Mouse (Mus musculus) cerebellum, adult (tissue): Measurements from ENCODE around the gene Slc25a11.

Source experiments
- ATAC-seq: cut with Nextera tagmentation; 2 replicates; pipeline ENCODE4 v1.9.2; 2017; ENCODE audit warnings: mild to moderate bottlenecking, moderate library complexity, mixed read lengths; ENCODE audit not compliant: insufficient number of reproducible peaks, low FRiP score, low TSS enrichment

Slc25a11 gene

DNA sequence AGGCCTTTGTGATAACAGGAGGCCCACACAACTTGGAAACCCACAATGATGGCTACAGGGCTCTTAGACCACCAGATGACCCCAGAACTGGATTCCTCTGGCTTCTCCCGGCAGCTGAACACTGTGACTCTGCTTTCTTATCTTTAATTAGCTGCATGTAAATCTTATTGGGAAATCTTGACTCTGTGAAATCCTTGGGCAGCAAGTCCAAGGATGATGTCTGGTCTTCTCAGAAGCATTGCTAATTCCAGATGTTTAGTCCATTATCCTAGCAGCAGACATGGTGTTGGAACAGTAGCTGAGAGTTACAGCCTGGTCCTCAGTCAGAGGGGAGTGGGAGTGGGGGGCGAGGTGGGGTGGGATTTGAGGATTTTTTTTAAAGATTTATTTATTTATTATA lies 18.8 kb downstream of the Slc25a11 start:
- ATAC-seq, result no peak

DNA sequence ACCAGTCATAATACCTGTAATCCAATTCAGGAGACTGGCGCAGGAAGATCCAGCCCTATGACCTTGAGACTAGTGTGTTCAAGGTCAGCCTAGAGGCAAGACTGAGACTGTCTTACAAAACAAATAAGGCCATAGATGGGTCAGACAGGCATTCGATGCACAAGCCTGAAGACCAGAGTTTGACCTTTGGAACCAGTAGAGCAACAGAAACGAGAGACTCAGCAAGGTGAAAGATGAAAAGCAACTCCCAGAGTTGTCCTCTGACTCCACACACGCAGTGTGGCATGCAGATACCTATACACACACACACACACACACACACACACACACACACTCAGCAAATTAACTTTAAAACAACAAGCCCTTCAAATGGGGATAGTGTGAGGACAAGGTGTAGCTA lies 20.4 kb downstream of the Slc25a11 start:
- ATAC-seq, result no peak

DNA sequence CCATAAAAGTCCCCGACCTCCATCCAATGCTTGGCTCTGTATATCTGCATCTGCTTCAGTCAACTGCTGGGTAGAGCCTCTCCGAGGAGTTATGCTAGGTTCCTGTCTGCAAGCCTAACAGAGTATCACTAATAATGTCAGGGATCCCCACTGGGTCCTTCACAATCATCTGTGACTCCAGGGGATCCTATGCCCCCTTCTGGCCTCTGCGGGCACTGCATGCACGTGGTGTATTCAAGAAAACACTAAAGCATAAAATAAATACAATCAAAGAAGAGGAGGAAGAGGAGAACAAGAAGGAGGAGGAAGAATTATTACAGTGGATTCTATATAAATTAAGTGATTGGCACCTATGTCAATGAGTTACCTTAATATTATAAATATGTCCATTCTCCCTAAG lies 21.8 kb downstream of the Slc25a11 start:
- ATAC-seq, result no peak

DNA sequence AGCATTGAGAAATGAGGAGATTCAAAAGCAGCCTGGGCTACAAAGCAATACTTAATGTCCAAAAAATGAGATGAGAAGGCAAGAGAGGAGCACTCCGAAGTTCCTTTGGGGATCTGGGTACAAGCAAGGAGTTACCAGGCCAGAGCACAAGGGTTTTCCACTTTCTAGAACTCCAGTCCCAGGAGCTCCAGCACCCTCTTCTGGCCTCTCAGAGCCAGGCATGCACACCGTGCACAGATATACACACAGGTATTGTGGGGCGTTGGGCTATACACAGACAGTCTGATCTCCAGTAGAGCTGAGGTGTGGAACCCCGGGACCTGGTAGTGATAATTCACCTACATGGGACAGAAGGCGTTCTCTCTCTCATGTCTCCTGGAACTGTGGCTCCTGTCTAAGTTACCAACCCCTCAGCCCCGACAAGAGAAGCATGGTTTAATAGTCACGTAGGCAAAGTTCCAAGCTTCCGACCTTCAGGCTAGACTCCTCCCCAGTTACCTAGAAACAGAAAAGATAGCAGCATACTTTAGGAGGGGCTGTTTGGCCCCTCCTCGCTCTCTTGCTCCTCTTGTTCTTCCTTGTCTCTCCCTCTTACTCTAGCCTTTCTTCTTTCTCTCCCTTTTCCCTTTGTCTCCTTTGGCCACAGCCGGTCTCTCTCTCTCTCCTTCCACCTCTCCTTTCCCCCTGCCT lies 24.1 kb downstream of the Slc25a11 start:
- no peak for ATAC-seq

- ATAC-seq, result no peak
These were observed 25.1 kb downstream of the Slc25a11 start for GRCm38 (mm10) chr11:70621972-70622814.

DNA sequence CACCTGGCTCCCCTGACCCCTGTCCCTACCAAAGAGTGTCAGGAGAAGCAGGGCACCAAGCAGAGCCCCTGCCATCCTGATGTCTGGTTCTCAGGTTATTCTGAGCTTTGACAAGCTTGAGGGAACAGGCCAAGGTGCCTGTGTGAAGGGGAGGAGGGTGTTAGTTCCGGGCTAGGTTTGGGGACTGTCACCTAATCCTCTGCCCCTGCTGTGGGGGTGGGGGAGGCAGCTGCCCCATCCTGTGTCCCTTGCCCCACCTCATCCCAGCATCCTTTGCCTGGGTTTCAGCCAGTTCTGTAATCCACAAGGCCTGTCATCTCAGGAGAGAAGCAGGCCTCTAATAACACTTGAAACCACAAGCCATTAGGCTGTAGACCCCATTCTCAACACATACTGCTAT lies 28.2 kb downstream of the Slc25a11 start, which contains the start of gene Chrne:
Gene Chrne, minus strand, starts transcription at position 116 of the 400 bp plus-strand sequence.
- no peak for ATAC-seq

- no peak for ATAC-seq
These were observed 31.7 kb downstream of the Slc25a11 start, which contains the start of gene 4930544D05Rik for GRCm38 (mm10) chr11:70615516-70616093. Gene 4930544D05Rik, plus strand, starts transcription at chr11:70615848.

DNA sequence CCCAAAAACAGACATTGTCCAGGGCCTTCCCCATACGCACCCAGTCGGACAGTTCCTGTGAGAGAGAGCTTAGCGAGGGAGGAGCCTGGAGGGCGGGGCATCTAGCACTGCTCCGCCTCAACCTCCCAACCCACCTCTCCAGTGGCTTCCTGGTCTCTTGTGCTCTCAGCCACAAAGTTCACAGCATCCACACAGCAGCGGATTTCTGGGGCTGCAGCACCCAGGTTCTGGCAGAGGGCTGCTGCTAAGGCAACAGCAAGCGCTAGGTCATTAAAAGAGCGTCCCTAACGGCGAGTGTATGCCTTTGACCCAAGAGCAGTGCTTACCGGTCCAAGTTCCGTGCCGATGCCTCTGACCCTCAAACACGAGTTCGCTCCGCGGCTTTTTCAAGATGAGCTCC lies 32.2 kb downstream of the Slc25a11 start:
- peak; percentile 58; the same call in 1 of the 2 replicates for ATAC-seq

- no peak for ATAC-seq
These were observed 34.8 kb downstream of the Slc25a11 start for GRCm38 (mm10) chr11:70612505-70612904.

GRCm38 (mm10) chr11:70610752-70611151 lies 36.5 kb downstream of the Slc25a11 start:
- ATAC-seq, result no peak

- no peak for ATAC-seq
These were observed 38.8 kb downstream of the Slc25a11 start for GRCm38 (mm10) chr11:70608381-70609066.

GRCm38 (mm10) chr11:70607611-70608010 lies 39.7 kb downstream of the Slc25a11 start:
- ATAC-seq, result no peak

DNA sequence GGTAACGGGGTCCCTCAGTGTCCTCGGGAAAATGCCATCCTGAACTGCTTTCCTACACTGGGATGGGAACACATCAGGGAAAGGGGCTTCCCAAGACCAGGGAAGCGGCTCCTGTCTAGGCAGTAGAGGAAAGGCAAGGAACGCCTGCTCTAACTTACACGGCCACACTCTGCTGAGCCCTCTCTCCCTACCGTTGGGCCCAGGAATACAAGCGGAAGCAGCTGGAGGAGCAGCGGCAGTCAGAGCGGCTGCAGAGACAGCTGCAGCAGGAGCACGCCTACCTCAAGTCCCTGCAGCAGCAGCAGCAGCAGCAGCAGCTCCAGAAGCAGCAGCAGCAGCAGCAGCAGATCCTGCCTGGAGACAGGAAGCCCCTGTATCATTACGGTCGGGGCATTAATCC lies 40.6 kb downstream of the Slc25a11 start:
- ATAC-seq, result no peak

DNA sequence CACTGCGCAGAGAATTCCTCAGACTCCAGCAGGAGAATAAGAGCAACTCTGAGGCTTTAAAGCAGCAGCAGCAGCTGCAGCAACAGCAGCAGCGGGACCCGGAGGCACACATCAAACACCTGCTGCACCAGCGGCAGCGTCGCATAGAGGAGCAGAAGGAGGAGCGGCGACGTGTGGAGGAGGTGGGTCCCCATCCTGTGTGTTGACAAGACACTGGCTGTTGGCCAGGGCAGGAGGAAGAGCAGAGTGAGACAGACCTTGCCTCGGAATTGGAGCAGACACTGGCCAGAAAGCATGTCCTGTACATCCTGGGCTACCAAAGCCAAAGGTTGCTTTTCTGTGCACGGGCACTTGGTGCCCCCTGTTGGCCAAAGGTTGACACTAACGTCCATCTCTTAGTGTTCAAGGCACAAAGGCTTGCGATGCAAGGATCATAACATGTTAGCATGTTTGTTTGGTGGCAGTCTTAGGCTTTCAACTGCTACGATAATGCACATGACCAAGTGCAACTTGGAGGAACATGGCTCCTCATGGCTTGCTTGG lies 42.2 kb downstream of the Slc25a11 start:
- ATAC-seq, result peak; percentile 49; the same call in 1 of the 2 replicates

DNA sequence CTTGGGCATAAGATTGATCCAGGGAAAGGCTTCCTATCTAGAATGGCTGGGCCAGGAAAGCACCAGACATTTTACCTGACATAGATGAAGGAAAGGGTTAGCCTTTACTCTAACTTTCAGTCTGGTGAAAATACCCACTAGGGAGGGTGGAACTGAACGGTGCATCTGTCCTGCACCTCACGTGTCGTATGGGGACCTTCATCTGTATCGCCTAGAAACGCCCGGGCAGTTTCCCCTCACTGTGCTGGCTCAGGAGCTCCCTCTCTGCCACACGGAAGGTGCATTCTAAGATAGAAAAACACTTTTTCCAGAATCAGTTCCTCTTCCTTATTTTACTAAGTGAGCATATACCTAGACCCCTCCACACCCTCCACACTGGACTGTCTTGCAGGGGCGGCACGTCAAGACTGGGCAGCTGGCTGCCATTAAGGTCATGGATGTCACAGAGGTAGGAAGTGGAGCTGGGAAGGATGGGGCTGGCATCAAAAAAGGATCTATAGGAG lies 48.8 kb downstream of the Slc25a11 start:
- ATAC-seq, result no peak

DNA sequence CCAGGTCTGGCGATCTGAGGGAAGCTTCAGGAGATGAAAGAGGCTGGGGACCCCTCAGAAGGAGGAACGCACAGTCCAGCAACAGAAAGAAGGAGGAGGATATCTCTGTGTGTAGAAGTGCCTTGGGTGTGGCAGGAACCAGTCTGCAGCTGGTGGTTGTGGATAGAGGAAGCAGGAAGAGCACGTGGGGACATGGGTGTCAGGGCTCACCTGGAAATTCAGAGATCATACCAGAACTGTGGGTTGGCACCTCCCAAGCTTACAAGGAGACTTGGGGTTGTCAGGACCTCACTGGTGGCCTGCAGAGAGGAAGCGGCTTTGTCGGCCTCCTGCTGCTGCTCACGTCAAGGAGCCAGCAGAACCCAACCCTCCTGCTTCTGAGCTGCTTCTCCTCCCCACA lies 50.0 kb downstream of the Slc25a11 start:
- no peak for ATAC-seq

DNA sequence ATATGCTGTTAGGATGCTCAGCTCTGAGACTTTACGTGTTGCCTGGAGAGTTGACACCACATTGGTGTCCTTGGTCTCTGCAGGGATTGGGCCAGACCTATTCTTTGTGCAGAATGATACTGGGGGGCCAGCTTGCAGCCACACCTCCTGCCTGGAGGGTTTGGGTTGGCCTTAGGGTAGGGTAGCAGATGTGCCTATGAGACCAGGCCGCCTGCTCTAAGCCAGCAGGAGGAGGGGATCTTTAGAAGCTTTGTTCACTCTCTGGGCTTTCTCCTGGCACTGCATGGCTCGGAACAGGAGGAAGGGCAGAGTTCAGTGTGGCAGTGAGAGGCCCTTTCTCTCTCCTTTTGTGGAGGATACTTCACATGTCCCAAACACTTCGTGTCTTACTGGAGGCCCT lies 51.2 kb downstream of the Slc25a11 start:
- no peak for ATAC-seq

DNA sequence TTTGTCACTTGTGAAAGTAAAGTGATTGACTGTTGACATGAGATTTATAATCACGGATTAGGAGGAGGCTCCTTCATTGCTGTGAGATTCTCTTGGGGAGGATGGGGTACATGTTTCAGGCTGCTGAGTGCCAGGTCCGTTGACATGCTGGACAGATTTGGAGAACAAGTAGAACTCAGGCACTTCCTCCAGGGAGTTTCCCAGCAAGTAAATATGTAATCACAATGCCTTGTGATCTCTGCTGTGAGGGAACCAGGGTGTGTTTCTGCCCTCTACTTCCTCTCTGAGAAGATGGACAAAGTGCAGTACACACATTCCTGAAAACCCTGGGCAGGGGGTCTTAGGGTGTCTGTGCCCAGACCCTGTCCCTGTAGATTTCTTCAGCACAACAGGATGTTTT lies 51.6 kb downstream of the Slc25a11 start:
- no peak for ATAC-seq

DNA sequence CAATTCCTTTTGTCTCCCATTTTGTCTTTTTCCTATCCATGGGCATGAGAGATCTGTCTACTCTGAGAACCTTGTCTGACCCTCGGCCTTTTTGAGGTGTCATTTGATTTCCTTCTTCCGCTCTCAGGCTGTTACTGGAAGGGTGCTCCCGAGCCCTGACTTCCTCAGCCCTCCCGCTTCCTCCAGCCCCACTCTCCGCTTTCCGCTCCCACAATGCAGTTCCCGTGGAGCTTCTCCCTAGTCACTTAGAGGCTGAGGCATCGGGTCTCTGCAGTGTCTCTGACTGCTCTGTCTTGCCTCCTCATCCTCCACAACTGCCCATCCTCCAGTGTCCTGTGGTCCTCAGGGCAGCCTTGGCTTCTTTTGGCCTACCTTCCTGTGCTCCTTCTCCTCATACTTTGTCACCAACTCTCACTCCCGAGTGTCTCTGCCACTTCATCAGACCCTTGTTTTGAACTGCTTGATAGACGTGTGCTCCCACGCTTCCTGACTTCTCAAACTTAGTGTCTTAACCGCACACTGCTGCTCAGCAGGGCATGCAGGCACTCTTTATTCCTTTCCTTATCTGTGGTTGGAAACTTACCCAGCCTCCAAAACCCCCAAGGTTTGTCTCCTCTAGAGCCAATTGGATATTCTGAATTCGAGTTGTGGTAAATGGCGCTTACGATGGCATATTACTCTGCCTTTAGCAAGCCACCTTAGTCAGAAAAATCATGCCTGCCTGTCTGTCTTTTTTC lies 52.9 kb downstream of the Slc25a11 start:
- no peak for ATAC-seq
